Mouse (Mus musculus) embryonic fibroblast, embryonic 13.5 days (primary cell): Measurements from ENCODE around the gene Ccdc114. TPM values are rescaled to one million over a fixed set of nuclear protein-coding genes. Genes with fewer than 3 reads are reported as not detected.
A peak's percentile ranks its signal among the peaks of the same experiment; 100 is the strongest.

ENCODE experiments used
- H3K27ac ChIP-seq: 2 replicates; pipeline ENCODE4 v1.5.1; 2012; ENCODE audit warnings: low read length, control low read depth, inconsistent platforms; ENCODE audit not compliant: insufficient read depth
- H3K4me1 ChIP-seq: 2 replicates; pipeline ENCODE4 v1.6.1; 2011; ENCODE audit warnings: low read length; ENCODE audit not compliant: control insufficient read depth, insufficient read depth
- H3K4me3 ChIP-seq: 2 replicates; pipeline ENCODE4 v1.5.1; 2011; ENCODE audit warnings: mild to moderate bottlenecking, control low read depth, low read length; ENCODE audit not compliant: insufficient read depth
- CTCF ChIP-seq: IDR thresholded peaks from 2 replicates; pipeline ENCODE4 v1.5.1; 2011; ENCODE audit warnings: mild to moderate bottlenecking, control low read depth, low read length, moderate library complexity, borderline replicate concordance; ENCODE audit not compliant: insufficient read depth
- POLR2A ChIP-seq: IDR thresholded peaks from 2 replicates; pipeline ENCODE4 v1.6.1; 2011; ENCODE audit warnings: low read depth, mild to moderate bottlenecking, control low read depth, low read length, moderate library complexity
- polyA plus RNA-seq: library from polyadenylated mRNA; stranded (reverse); fragments of >200 nt; gene quantifications from 2 replicates; pipeline ENCODE4 v1.2.4, GENCODE M21; 2011; ENCODE audit warnings: low read depth; ENCODE audit not compliant: missing spikeins, insufficient read length

Gene Ccdc114
- polyA plus RNA-seq, 1 experiment, result 1.1 TPM

GRCm38 (mm10) chr7:45917004-45917704 is 6.7 kb upstream of the Ccdc114 start:
- no peak for TF ChIP-seq POLR2A
- TF ChIP-seq CTCF, result no peak
- Histone ChIP-seq H3K27ac (peak overlapping the region; percentile 39), H3K4me3 (no peak overlapping the region), H3K4me1 (peaks cover 6% of the 10 kb centered on the region; the same call in 1 of the 2 replicates)

DNA sequence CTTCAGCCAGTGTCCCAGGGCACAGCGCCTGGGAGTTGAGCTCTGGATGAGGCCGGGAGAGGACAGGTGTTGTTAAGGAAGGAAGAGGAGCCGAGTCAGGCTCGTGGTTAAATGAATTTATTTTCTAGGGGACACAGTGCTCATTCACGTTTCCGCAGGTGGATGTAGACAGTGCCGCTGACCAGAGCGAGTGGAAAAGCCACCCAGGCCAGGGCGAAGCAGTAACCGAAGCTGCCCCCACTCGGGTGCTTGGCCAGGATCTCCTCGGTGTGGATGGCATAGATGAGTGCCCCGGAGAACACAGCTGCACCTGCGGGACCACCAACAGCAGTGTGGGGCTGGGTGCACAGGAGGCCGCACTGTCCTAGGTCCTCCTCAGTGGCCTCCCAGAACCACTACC is 5.9 kb upstream of the Ccdc114 start:
- TF ChIP-seq CTCF, result no peak
- TF ChIP-seq POLR2A, result no peak
- no peak overlapping the region for H3K4me3 ChIP-seq
- H3K27ac ChIP-seq, result no peak overlapping the region
- H3K4me1 ChIP-seq, result peaks cover 9% of the 10 kb centered on the region; the same call in 1 of the 2 replicates

- TF ChIP-seq CTCF (peak; percentile 70; the same call in 1 of the 2 replicates), POLR2A (no peak)
- Histone ChIP-seq H3K4me1 (peaks cover 9% of the 10 kb centered on the region; the same call in 1 of the 2 replicates), H3K27ac (no peak overlapping the region), H3K4me3 (0 out of 2 replicates have a peak overlapping the region, but pooled peaks have one; percentile 53)
These were observed 4.7 kb upstream of the Ccdc114 start for GRCm38 (mm10) chr7:45919083-45919671.

GRCm38 (mm10) chr7:45919761-45920160 is 4.1 kb upstream of the Ccdc114 start:
- peaks cover 9% of the 10 kb centered on the region; the same call in 1 of the 2 replicates for H3K4me1 ChIP-seq
- peak overlapping the region; percentile 53 for H3K4me3 ChIP-seq
- TF ChIP-seq POLR2A (no peak), CTCF (no peak)
- H3K27ac ChIP-seq, result peak overlapping the region; percentile 97

DNA sequence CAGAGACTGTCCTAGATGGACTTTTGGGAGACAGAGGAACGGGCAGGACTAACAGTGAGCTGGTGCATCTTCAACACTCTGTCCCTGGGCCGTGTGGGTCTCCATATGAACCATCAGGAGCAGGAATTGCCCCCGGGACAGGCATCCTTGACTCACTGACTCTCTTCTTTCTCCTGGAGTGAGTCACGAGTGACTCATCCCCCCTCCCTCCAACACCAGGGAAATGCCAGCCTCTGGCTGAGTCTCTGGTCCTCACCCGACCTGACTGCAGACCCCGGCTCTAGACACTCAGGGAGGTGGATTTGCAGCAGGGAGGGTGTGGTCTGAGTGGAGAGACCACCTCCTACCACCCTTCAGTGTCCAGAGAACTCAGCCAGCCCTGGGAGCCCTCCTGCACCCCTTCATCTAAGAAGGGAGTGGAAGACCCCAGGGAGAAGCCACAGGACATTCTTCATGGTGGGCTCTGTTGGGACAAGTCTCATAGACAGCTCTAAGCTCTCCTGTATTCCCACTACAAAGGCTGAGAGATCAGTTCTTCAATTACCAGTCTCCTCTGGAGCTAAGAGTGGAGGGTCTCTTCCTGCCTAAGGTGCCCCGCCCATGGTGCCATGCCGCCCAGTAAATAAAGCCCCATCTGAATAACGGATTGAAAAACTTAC is 3.2 kb upstream of the Ccdc114 start:
- TF ChIP-seq CTCF (no peak), POLR2A (peak; percentile 69)

GRCm38 (mm10) chr7:45921242-45921621 is 2.6 kb upstream of the Ccdc114 start, which contains the start of gene Emp3:
Gene Emp3, minus strand, starts transcription at chr7:45921404.
- H3K27ac ChIP-seq, result peak within 1 kb of the TSS; percentile 97
- peaks cover 9% of the 10 kb centered on the region; the same call in 1 of the 2 replicates for H3K4me1 ChIP-seq
- peak within 1 kb of the TSS; percentile 53 for H3K4me3 ChIP-seq
- no peak for TF ChIP-seq CTCF
- TF ChIP-seq POLR2A, result peak; percentile 61

More for the DNA sequence above, 3.2 kb upstream of the Ccdc114 start:
- peak overlapping the region; percentile 53 for H3K4me3 ChIP-seq
- H3K27ac ChIP-seq, result peak overlapping the region; percentile 97
- H3K4me1 ChIP-seq, result peaks cover 9% of the 10 kb centered on the region; the same call in 1 of the 2 replicates

- Histone ChIP-seq H3K27ac (peak overlapping the region; percentile 97), H3K4me1 (peaks cover 9% of the 10 kb centered on the region; the same call in 1 of the 2 replicates), H3K4me3 (no peak overlapping the region)
- TF ChIP-seq CTCF (no peak), POLR2A (peak; percentile 39; the same call in 1 of the 2 replicates)
These were observed 1.8 kb upstream of the Ccdc114 start for GRCm38 (mm10) chr7:45921950-45922600.

DNA sequence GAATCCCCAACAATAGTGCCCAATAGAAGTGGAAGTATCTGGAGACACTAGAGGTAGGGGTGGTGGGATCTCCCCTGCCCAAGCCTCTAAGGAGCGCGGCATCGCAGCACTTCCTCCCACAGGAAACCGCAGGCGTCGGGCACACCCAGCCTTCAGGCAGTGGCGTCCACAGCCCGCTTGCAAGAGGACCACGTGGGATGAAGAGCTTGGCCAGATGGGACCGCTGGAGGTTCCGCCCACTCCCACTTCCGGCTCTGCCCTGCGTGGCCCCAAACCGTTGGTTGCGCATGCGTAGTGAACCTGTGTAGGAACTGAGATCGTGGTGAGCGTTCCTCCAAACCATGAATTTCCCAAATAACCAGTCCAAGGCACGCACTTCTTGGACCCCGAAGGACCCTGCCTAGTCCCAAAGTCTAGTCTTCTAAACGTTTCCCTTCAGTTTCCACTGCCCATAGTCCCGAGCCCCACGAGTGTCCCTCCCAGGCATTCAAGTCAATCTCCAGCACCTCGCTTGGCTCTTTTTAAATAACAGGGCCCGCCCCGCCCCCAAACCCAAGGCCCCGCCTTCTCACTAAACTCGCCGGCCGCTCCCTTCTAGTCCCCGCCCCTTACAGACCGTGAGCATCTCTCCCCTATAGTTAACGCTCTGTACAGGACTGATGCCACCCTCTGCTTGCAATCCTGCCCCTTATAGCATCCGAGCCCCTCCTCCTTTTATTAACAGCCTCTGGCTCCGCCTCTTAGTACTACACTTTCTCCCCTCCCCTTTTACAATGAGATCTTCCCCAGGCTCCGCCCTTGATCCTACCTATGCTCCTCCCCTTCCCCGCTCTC is 727 bp upstream of the Ccdc114 start:
- Histone ChIP-seq H3K4me3 (peak overlapping the region; percentile 7; the same call in 1 of the 2 replicates), H3K4me1 (peaks cover 4% of the 10 kb centered on the region; the same call in 1 of the 2 replicates), H3K27ac (peak overlapping the region; percentile 97)
- no peak for TF ChIP-seq CTCF
- peak; percentile 85 for TF ChIP-seq POLR2A
